Mouse (Mus musculus) liver, postnatal 0 days (tissue): ENCODE measurements around the gene Ackr4. TPM values are rescaled to one million over a fixed set of nuclear protein-coding genes. Genes with fewer than 3 reads are reported as not detected.

Experiments used
- ATAC-seq: fragments of 200-750 bp; cut with Nextera tagmentation; 2 replicates; pipeline ENCODE4 v1.8.0; 2017; ENCODE audit warnings: mild to moderate bottlenecking, moderate library complexity
- DNase-seq: peaks from one replicate; pipeline ENCODE4 v3.0.0-alpha.2; 2016
- H3K27ac ChIP-seq: fragments of 300-500 bp; sonication (generic); 2 replicates; pipeline ENCODE4 v1.5.1; 2014; ENCODE audit warnings: antibody characterized with exemption, moderate library complexity, mild to moderate bottlenecking, low read depth
- H3K27me3 ChIP-seq: fragments of 300-500 bp; sonication (generic); 2 replicates; pipeline ENCODE4 v1.6.1; 2014; ENCODE audit warnings: low read length, control low read depth, mixed read lengths; ENCODE audit not compliant: insufficient read depth
- H3K36me3 ChIP-seq: fragments of 300-500 bp; sonication (generic); replicated peaks from 2 replicates; pipeline ENCODE4 v1.6.1; 2014; ENCODE audit warnings: mild to moderate bottlenecking, control low read depth, low read length, moderate library complexity, mixed read lengths; ENCODE audit not compliant: insufficient read depth
- H3K4me1 ChIP-seq: fragments of 300-500 bp; sonication (generic); 2 replicates; pipeline ENCODE4 v1.6.1; 2014; ENCODE audit warnings: antibody characterized with exemption, mild to moderate bottlenecking, control low read depth; ENCODE audit not compliant: insufficient read depth
- H3K4me2 ChIP-seq: fragments of 300-500 bp; sonication (generic); 2 replicates; pipeline ENCODE4 v1.6.1; 2014; ENCODE audit warnings: low read depth, mild to moderate bottlenecking, low read length, moderate library complexity, mixed read lengths
- H3K4me3 ChIP-seq: fragments of 300-500 bp; sonication (generic); 2 replicates; pipeline ENCODE4 v1.5.1; 2014; ENCODE audit warnings: low read depth, low read length
- H3K9ac ChIP-seq: fragments of 300-500 bp; sonication (generic); replicated peaks from 2 replicates; pipeline ENCODE4 v1.6.1; 2014; ENCODE audit warnings: mild to moderate bottlenecking, moderate library complexity
- H3K9me3 ChIP-seq: fragments of 300-500 bp; sonication (generic); 2 replicates; pipeline ENCODE4 v1.6.1; 2016; ENCODE audit warnings: mild to moderate bottlenecking, control low read depth, low read length, mixed read lengths
- CTCF ChIP-seq: sonication (generic); IDR thresholded peaks from 2 replicates; pipeline ENCODE4 v1.5.1; 2016; ENCODE audit warnings: antibody characterized with exemption, low read depth
- EP300 ChIP-seq: IDR thresholded peaks from 2 replicates; pipeline ENCODE4 v1.6.1; 2016; ENCODE audit warnings: antibody characterized with exemption, low read depth, mild to moderate bottlenecking
- WGBS: fragments of 180-500 bp; shearing (Covaris S2); extraction: QIAGEN DNeasy Blood & Tissue Kit; methylation state at CpG from one replicate; pipeline ENCODE4 v1.1.7; 2014; ENCODE audit not compliant: insufficient replicate concordance; 5-methylcytosine and 5-hydroxymethylcytosine counted together
- polyA plus RNA-seq: library from polyadenylated mRNA; unstranded; fragments of >200 nt; fragmentation: Nextera tagmentation; extraction: Ambion mirVana; gene quantifications from 2 replicates; pipeline ENCODE4 v1.2.1, GENCODE M21; 2015

Gene Ackr4
- polyA plus RNA-seq, 1 experiment from 2014 or later, result 0.89 TPM

- Histone ChIP-seq H3K9me3 (no peaks in the 10 kb centered on the region), H3K36me3 (peaks cover 10% of the 10 kb centered on the region), H3K9ac (no peak overlapping the region), H3K27ac (no peak overlapping the region), H3K4me2 (no peak overlapping the region), H3K27me3 (no peaks in the 10 kb centered on the region), H3K4me1 (no peaks in the 10 kb centered on the region), H3K4me3 (no peak overlapping the region)
- TF ChIP-seq EP300, result no peak
- no peak for TF ChIP-seq CTCF
- no peak for ATAC-seq
- DNase-seq, result no peak
- WGBS, result 63% methylated on average over 6 of the region's 6 CpGs
Measured at GRCm38 (mm10) chr9:104102301-104102700, 24.4 kb downstream of the Ackr4 start.

GRCm38 (mm10) chr9:104101458-104101857 is 25.3 kb downstream of the Ackr4 start:
- no peaks in the 10 kb centered on the region for H3K4me1 ChIP-seq
- H3K27me3 ChIP-seq, result no peaks in the 10 kb centered on the region
- H3K4me2 ChIP-seq, result no peak overlapping the region
- H3K27ac ChIP-seq, result no peak overlapping the region
- peaks cover 10% of the 10 kb centered on the region for H3K36me3 ChIP-seq
- no peak overlapping the region for H3K4me3 ChIP-seq
- 57% methylated on average over 3 of the region's 3 CpGs for WGBS
- H3K9me3 ChIP-seq, result no peaks in the 10 kb centered on the region
- TF ChIP-seq CTCF, result no peak
- TF ChIP-seq EP300, result no peak
- no peak overlapping the region for H3K9ac ChIP-seq
- ATAC-seq (no peak), DNase-seq (no peak)

- WGBS, result 71% methylated on average over 7 of the region's 7 CpGs
- no peaks in the 10 kb centered on the region for H3K4me1 ChIP-seq
- H3K27me3 ChIP-seq, result no peaks in the 10 kb centered on the region
- no peak overlapping the region for H3K27ac ChIP-seq
- DNase-seq (no peak), ATAC-seq (no peak)
- no peak overlapping the region for H3K4me2 ChIP-seq
- peaks cover 10% of the 10 kb centered on the region for H3K36me3 ChIP-seq
- no peak overlapping the region for H3K4me3 ChIP-seq
- no peaks in the 10 kb centered on the region for H3K9me3 ChIP-seq
- no peak for TF ChIP-seq EP300
- no peak for TF ChIP-seq CTCF
- no peak overlapping the region for H3K9ac ChIP-seq
Measured at GRCm38 (mm10) chr9:104100822-104101221, 25.9 kb downstream of the Ackr4 start.

GRCm38 (mm10) chr9:104099060-104099459 is 27.7 kb downstream of the Ackr4 start:
- Histone ChIP-seq H3K4me3 (no peak overlapping the region), H3K9ac (no peak overlapping the region), H3K27me3 (no peaks in the 10 kb centered on the region), H3K4me2 (no peak overlapping the region), H3K36me3 (peaks cover 16% of the 10 kb centered on the region), H3K9me3 (no peaks in the 10 kb centered on the region), H3K27ac (no peak overlapping the region), H3K4me1 (no peaks in the 10 kb centered on the region)
- no peak for TF ChIP-seq EP300
- TF ChIP-seq CTCF, result no peak
- no peak for ATAC-seq
- no peak for DNase-seq
- WGBS, result 84% methylated on average over 11 of the region's 11 CpGs

- no peak for ATAC-seq
Measured at GRCm38 (mm10) chr9:104098256-104098655, 28.5 kb downstream of the Ackr4 start.

GRCm38 (mm10) chr9:104092945-104093344 is 33.8 kb downstream of the Ackr4 start:
- no peaks in the 10 kb centered on the region for H3K4me1 ChIP-seq
- no peak for ATAC-seq
- H3K9me3 ChIP-seq, result no peaks in the 10 kb centered on the region
- 92% methylated on average over 5 of the region's 5 CpGs for WGBS
- DNase-seq, result no peak
- no peak overlapping the region for H3K27ac ChIP-seq
- no peak overlapping the region for H3K9ac ChIP-seq
- no peak for TF ChIP-seq EP300
- no peak for TF ChIP-seq CTCF
- no peak overlapping the region for H3K4me2 ChIP-seq
- no peak overlapping the region for H3K4me3 ChIP-seq
- no peaks in the 10 kb centered on the region for H3K27me3 ChIP-seq
- peaks cover 15% of the 10 kb centered on the region; the same call in 1 of the 2 replicates for H3K36me3 ChIP-seq

More at GRCm38 (mm10) chr9:104098256-104098655, 28.5 kb downstream of the Ackr4 start:
- TF ChIP-seq EP300 (no peak), CTCF (no peak)
- Histone ChIP-seq H3K9me3 (no peaks in the 10 kb centered on the region), H3K27ac (no peak overlapping the region), H3K4me1 (no peaks in the 10 kb centered on the region), H3K4me2 (no peak overlapping the region), H3K4me3 (no peak overlapping the region), H3K36me3 (peaks cover 16% of the 10 kb centered on the region; the same call in 1 of the 2 replicates), H3K27me3 (no peaks in the 10 kb centered on the region), H3K9ac (no peak overlapping the region)
- 41% methylated on average over 5 of the region's 5 CpGs for WGBS
- no peak for DNase-seq

- Histone ChIP-seq H3K27ac (no peak overlapping the region), H3K9ac (no peak overlapping the region), H3K4me3 (no peak overlapping the region), H3K36me3 (peaks cover 21% of the 10 kb centered on the region), H3K4me1 (no peaks in the 10 kb centered on the region), H3K4me2 (no peak overlapping the region), H3K9me3 (no peaks in the 10 kb centered on the region), H3K27me3 (no peaks in the 10 kb centered on the region)
- 72% methylated on average over 8 of the region's 8 CpGs for WGBS
- ATAC-seq (no peak), DNase-seq (no peak)
- TF ChIP-seq EP300 (no peak), CTCF (no peak)
Measured at GRCm38 (mm10) chr9:104088555-104088954, 38.2 kb downstream of the Ackr4 start.
